Mouse (Mus musculus): ENCODE data around the gene Ttk. TPM values are rescaled to one million over a fixed set of nuclear protein-coding genes. Genes with fewer than 3 reads are reported as not detected.

Ttk gene
- polyA plus RNA-seq (2012; rRNA removed) = 0.24 TPM in 2 replicates

- no peak for DNase-seq (ENCODE audit: low read depth)
These were observed at the start of gene Ttk for GRCm38 (mm10) chr9:83833811-83834747. TSS of gene Ttk (plus strand) at chr9:83834689.

- no peak for DNase-seq (ENCODE audit: low read depth)
These were observed 49.0 kb upstream of the Ttk start for GRCm38 (mm10) chr9:83785501-83785900.

- peak; percentile 96 for DNase-seq (ENCODE audit: low read depth)
These were observed 45.2 kb upstream of the Ttk start for GRCm38 (mm10) chr9:83789326-83789725.

GRCm38 (mm10) chr9:83796875-83797274 lies 37.6 kb upstream of the Ttk start:
- no peak for DNase-seq (ENCODE audit: low read depth)

GRCm38 (mm10) chr9:83797898-83798297 lies 36.6 kb upstream of the Ttk start:
- DNase-seq (ENCODE audit: low read depth) = no peak

GRCm38 (mm10) chr9:83804341-83804740 lies 30.1 kb upstream of the Ttk start:
- no peak for DNase-seq (ENCODE audit: low read depth)

- DNase-seq (ENCODE audit: low read depth) = no peak
These were observed 29.1 kb upstream of the Ttk start for GRCm38 (mm10) chr9:83805164-83805976.

GRCm38 (mm10) chr9:83805977-83806815 lies 28.3 kb upstream of the Ttk start, which contains the start of gene Elovl4:
TSS of gene Elovl4 (minus strand) at chr9:83806277.
- no peak for DNase-seq (ENCODE audit: low read depth)

GRCm38 (mm10) chr9:83807562-83807961 lies 26.9 kb upstream of the Ttk start:
- DNase-seq (ENCODE audit: low read depth) = no peak

GRCm38 (mm10) chr9:83819188-83819587 lies 15.3 kb upstream of the Ttk start:
- DNase-seq (ENCODE audit: low read depth) = no peak

- DNase-seq (ENCODE audit: low read depth) = no peak
These were observed 13.5 kb upstream of the Ttk start for GRCm38 (mm10) chr9:83820976-83821375.

- DNase-seq (ENCODE audit: low read depth) = peak; percentile 83
These were observed 11.6 kb upstream of the Ttk start for GRCm38 (mm10) chr9:83822925-83823324.

- DNase-seq (ENCODE audit: low read depth) = no peak
These were observed 4.6 kb upstream of the Ttk start for GRCm38 (mm10) chr9:83829896-83830295.

- no peak for DNase-seq (ENCODE audit: low read depth)
These were observed 3.3 kb upstream of the Ttk start for GRCm38 (mm10) chr9:83831152-83831551.

- no peak for DNase-seq (ENCODE audit: low read depth)
These were observed 342 bp downstream of the Ttk start for GRCm38 (mm10) chr9:83834748-83835313.

GRCm38 (mm10) chr9:83852464-83852863 lies 18.0 kb downstream of the Ttk start:
- no peak for DNase-seq (ENCODE audit: low read depth)

- DNase-seq (ENCODE audit: low read depth) = no peak
These were observed 30.7 kb downstream of the Ttk start for GRCm38 (mm10) chr9:83865165-83865564.

GRCm38 (mm10) chr9:83882191-83882590 lies 47.7 kb downstream of the Ttk start:
- no peak for DNase-seq (ENCODE audit: low read depth)

- DNase-seq (ENCODE audit: low read depth) = no peak
These were observed 51.7 kb downstream of the Ttk start for GRCm38 (mm10) chr9:83886149-83886548.

- DNase-seq (ENCODE audit: low read depth) = peak; percentile 97
These were observed 53.7 kb downstream of the Ttk start for GRCm38 (mm10) chr9:83888214-83888613.

- DNase-seq (ENCODE audit: low read depth) = no peak
These were observed 58.6 kb downstream of the Ttk start for GRCm38 (mm10) chr9:83893073-83893472.

Data from gonadal fat pad, adult 2 months (tissue).